Mouse (Mus musculus) WW6 (cell line): ENCODE data around the gene Col9a2.
"Not testable (repeated sequence)": the region's sequence is repeated elsewhere in the genome, so short reads cannot be mapped to it uniquely, and the experiment has no call there.

Source experiments
- DNase-seq: peaks from one replicate; pipeline ENCODE4 v3.0.0-alpha.2; 2013; ENCODE audit warnings: low read depth, low spot score

Gene Col9a2

DNA sequence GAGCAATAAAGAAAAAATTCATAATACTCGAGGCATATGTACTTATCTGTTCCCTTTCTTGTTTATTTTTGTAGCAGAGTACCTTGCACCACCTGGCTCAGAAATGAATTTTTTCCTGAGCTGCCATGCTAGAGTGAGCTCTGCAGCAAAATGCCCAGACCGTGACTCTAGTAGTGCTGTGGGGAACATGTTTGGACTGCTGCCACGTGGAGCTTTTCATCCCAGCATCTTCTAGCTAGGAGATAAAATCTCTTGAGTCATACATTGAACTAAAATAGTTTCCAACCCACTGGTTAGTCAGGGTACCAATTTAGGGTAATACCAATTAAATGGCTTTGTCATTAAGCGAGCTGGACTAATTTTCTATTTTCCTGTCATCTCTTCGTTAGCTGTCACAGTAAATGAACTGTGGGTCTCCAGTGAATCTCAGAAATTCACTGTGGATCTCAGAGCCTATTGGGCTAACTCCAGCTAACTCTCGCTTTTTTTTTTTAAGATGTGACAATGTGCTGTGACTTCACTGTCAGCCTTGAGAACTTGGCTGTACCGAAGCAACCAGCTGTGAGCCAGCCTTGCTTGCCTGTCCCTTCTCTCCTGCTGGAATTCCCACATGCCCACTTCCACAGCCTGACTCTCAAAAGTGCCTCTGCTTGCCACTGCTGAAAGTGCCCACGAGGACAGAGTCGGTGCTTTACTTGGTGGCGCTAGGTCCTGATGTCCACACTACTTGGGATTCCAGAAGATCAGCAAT is 19.0 kb upstream of the Col9a2 start:
- DNase-seq, result no peak

- DNase-seq, result no peak
Observed at GRCm38 (mm10) chr4:121021911-121022310, 17.3 kb upstream of the Col9a2 start.

DNA sequence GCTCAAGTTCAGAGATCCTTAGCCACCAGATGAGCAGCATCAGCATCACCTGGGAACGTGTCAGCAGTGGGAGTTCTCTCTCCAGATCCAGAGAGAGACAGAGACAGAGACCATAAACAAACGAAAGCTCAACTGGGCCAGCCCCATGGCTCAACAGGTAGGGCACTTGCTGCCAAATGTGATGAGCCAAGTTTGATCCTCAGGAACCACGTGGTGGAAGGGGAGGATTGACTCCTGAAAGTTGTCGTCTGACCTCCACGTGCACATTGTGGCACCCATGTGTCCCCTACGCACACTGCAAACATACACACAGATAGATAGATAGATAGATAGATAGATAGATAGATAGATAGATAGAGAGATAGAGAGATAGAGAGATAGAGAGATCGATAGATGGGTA is 15.7 kb upstream of the Col9a2 start:
- DNase-seq, result no peak

DNA sequence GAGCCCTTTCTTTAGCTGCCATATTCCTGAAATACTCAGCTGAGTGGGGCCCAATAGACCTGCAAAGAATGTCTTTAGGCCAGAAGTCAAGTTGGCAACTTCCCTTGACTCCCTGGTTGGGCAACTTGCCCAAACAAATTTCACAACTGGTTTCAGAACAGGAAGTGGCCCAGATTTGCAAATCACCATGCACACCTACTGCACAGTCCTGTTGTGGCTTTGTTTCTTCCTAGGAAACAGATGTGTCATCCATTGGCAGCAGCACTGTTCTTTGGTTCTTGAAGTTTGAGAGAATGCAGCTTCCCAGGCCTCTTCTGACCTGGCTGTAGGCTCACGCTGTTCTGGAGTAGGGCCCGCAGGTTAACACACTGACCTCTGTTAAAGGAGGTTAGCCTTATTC is 15.2 kb upstream of the Col9a2 start:
- no peak for DNase-seq

DNA sequence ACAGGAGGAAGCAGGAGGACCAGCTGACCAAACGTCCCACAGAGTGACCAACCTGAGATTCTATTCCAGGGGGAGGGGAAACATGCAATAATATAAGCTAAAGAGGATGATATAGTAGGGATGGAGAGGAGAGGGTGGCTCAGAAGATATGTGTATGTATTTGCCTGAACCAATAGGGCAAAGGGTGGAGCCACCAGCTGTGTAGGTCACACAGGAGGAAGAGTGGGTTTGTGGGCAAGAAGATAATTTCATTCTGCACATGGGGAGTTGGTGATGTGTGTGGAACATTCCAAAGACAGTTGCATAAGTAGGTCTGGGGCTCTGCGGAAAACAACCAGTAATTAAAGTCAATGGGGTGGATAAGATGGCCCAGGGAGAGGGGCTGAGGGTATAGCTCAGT is 13.5 kb upstream of the Col9a2 start:
- DNase-seq, result no peak

- DNase-seq, result no peak
Observed at GRCm38 (mm10) chr4:121028146-121028545, 11.0 kb upstream of the Col9a2 start.

DNA sequence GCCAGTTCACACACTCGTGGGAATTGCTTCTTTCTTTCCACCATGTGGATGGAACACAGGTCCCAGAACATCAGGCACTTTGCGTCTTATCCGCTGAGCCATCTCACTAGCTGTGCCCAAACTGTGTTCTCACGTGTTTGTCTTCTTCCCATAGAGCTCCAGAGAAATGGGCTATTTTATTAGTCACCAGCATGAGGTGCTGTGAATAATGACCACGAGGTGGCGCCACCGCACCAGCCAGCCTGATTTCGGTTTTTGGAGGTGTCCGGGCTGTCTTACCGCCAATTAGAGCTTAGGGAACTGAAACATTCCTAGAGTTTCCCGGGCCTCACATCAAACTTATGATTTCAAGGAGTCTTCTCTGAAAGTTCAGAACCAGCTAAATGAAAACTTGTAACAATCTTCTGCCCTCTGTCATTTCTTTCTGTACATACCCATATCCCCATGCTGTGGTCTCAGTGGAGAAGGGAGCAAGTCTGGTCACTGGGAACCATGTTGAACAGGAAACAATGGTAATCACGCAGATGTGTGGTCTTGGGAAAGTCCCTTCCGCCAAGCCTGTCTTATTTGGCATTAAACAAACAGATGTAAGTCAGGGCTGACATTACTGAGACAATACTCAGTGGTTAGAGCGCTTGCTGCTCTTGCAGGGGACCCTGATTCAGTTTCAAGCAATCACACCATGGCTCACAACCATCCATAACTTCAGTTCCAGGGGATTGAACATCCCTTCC is 10.4 kb upstream of the Col9a2 start:
- no peak for DNase-seq

- no peak for DNase-seq
Observed at GRCm38 (mm10) chr4:121029632-121030031, 9.6 kb upstream of the Col9a2 start.

GRCm38 (mm10) chr4:121031440-121031839 is 7.7 kb upstream of the Col9a2 start:
- DNase-seq, result no peak

DNA sequence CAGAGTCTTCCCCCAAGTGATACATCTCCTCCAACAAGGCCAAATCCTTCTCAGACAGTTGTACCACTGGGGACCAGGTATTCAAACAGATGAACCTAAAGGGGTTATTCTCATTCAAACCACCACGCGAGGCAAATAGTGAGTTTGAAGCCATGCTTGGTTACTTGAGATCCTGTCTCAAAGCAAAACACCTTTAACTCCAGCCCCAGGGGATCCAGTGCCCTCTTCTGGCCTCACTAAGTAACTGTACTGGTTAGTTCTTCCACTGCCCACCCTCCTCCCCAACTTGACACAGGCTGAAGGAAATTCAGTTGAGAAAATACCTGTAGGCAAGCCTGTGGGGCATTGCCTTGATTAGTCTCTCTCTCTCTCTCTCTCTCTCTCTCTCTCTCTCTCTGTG is 6.2 kb upstream of the Col9a2 start:
- no peak for DNase-seq

DNA sequence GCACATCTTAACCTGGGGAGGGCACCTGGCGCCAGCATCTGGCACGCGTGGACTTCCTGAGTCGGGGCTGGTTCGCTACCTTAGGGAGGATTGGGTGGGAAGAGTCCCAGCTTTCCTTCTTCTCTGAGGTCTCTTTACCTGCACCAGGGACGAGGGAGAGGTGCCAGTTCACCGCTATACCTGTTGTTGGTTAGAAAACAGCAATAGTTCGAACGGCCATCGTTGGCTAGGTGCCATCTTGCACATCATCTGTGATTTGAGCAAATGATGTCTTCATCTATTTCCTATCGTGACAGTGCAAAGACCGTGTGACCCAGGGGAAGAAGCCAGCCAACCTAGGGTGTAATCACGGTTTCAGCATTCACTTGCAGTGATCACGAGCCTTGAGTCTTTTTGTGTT is 1.1 kb downstream of the Col9a2 start:
- DNase-seq, result no peak

DNA sequence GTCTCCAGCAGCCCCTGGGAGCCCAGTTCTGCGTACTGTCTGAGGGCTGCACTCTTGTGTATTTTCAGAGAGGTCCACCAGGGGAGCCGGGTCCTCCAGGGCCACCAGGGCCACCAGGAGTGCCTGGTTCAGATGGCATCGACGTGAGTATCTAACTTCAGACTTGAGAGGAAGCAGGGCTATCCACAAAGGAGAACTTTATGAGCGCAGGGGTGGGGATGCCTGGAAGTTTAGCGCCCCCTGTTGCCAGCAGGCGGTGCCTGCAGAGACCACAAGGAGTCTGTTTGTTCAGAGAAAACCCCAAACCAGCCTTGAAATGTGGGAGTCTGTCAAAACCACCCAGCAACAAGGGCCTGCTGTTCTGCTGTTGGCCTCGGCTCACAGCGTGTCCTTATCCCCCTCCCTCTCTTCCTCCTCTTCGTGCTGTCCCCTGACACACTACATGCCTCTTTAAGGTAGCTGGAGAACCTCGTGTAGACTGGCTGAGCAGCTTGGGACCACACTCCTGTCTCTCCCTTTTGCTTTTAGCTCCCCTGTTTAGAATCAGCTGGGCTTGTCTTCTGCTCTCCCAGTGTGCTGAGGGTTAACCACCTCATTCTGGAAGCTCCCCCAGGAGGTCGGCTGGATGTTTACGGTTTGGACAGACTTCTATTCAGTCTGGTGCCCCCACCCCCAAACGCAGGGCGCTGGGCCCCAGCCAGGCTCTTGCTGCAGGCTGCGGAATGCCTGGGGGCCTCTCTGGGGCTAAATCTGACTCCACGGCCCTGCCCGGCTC is 1.9 kb downstream of the Col9a2 start:
- no peak for DNase-seq

DNA sequence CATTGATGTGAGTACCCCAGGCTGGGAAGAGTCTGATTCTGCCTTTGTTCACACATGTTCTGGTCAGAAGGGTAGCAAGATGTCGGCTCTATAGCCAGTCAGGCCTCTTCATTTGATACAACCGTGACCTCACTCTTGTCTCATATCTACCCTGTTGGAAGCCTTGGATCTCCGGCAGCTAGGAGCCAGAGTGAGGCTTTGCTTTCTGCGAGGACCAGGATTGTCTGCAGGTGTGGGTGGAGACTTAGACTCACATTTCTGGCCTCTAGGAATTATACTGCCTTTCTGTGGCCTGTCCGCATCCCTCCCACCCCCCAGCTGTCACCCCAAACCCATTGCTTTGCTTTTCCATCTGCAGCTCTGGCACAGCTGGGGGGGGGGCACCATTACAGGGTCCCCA is 3.3 kb downstream of the Col9a2 start:
- DNase-seq, result no peak

DNA sequence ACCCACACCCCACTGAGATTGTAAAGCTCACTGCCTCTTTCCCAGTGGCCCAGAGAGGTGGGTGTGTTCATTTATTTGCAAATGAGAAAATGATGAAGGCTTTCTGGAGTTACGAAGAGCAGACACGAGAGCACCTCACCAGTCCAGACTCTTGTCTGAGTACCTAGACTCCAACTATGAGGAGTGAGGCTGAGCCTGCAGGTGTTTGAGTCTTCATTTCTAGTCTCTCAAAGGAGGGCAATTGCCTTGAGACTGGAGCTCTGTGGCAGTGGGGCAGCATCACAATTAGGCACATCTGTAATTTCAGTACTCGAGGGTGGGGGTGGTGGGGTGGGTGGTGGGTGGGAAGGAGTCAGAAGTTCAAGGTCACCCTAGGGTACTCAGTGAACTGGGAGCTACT is 3.8 kb downstream of the Col9a2 start:
- no peak for DNase-seq

GRCm38 (mm10) chr4:121051863-121052262 is 12.7 kb downstream of the Col9a2 start:
- DNase-seq, result no peak

GRCm38 (mm10) chr4:121052454-121053323 is 13.5 kb downstream of the Col9a2 start:
- no peak for DNase-seq

DNA sequence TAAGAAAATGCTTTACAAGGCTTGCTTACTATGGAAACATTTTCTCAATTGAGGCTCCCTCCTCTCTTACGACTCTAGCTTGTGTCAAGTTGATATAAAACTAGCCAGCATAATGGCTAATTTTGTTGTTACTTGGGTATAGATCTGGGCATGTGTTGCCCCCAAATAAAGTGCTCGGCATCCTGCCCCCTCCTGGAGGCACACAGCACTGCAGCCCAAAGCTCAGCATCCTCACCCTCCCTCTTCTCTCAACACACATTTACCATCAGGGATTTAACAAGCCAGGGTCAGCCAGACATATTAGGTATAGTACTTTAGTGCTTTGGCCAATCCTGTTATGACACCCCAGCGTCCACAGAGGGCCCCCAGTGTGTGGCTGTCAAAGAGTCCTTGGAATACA is 17.2 kb downstream of the Col9a2 start:
- DNase-seq, result no peak

- DNase-seq, result no peak
Observed at GRCm38 (mm10) chr4:121057032-121057431, 17.8 kb downstream of the Col9a2 start.

GRCm38 (mm10) chr4:121059218-121059617 is 20.0 kb downstream of the Col9a2 start:
- not testable (repeated sequence) for DNase-seq

DNA sequence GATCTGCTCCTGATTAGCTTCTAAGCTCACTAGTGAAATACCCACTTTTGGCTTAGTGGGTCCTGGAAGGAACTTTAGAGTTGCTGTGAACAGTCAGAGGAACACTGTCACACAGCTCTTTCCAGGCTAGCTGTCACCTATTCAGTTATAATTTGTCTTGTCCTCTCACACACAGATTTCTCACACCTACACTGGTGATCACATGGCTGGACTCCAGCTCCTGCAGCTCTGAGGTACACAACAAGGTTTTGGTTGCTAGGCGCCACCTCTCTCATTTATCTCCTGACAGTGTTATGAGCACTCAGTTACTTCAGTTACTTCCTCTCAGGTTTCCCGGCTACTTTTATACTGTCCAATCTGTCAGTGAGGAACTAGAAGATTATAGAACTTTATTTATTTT is 26.2 kb downstream of the Col9a2 start:
- no peak for DNase-seq

DNA sequence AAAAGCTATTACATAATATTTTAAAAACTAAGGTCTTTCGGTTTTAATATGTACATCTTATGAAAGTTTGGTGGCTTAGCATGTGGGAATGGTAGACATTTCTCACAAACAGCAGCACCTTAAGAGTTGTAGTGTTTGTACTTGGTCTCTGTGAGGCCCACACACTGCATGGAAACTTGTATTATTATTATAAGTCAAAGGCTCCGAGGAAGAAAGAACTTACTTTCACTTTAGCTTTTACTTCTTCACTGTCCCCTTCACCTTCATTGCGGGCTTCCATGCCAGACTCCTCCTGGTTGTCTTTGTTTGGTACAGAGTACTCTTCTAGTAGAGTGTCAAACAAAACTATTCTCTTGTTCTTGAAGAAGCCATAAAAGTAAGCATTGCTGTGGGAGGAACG is 35.1 kb downstream of the Col9a2 start:
- no peak for DNase-seq
